Mouse (Mus musculus) heart, adult 2 months (tissue): Measurements from ENCODE around the gene Klrc2.
"Not testable (repeated sequence)": the region's sequence is repeated elsewhere in the genome, so short reads cannot be mapped to it uniquely, and the experiment has no call there.

Experiments
- CTCF ChIP-seq: fragments of 200-600 bp; IDR thresholded peaks from 2 replicates; pipeline ENCODE4 v1.8.1; 2022; ENCODE audit warnings: antibody characterized with exemption, mild to moderate bottlenecking, moderate library complexity
- EP300 ChIP-seq: fragments of 200-500 bp; IDR thresholded peaks from 2 replicates; pipeline ENCODE4 v1.6.1; 2011; ENCODE audit warnings: low read depth, low read length, control low read depth; ENCODE audit not compliant: insufficient read depth
- POLR2A ChIP-seq: fragments of 200-500 bp; IDR thresholded peaks from 2 replicates; pipeline ENCODE4 v1.6.1; 2011; ENCODE audit warnings: mild to moderate bottlenecking, low read depth, low read length, control low read depth; ENCODE audit not compliant: insufficient read depth

GRCm38 (mm10) chr6:129644054-129644453 lies 16.4 kb downstream of the Klrc2 start:
- TF ChIP-seq CTCF, POLR2A, EP300: not testable (repeated sequence)
